Mouse (Mus musculus): ENCODE data around the gene Camta2. TPM values are rescaled to one million over a fixed set of nuclear protein-coding genes. Genes with fewer than 3 reads are reported as not detected.

Camta2 gene
- total RNA-seq, 1 experiment, result 3.9 TPM

DNA sequence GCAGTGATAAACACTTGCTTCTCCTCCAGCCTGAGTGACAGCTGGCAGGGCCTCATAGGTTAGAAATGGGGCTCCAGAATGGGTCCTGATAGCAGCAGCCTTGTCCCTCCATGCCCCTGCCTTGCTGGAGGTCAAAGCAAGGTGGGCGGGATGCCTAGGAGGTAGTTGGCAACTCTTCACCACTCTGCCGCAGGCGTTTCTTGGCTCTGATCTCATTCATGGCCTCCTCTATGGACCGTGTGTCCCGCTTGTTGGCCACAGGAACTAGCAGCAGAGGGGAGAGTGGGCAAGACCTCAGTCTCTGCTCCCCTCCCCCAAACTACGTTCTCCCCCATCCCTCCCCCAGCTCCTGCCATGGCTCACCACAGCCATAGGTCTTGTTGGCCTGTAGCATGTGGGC lies 23.9 kb downstream of the Camta2 start:
- H3K9ac ChIP-seq (ENCODE audit: insufficient read depth, low read depth, low read length, poor library complexity, severe bottlenecking), result no peak overlapping the region
- no peak for DNase-seq (ENCODE audit: low read depth, low spot score)
- no peak overlapping the region; the same call in 1 of the 2 replicates for H3K27ac ChIP-seq (ENCODE audit: insufficient read depth, low read depth, low read length, poor library complexity, severe bottlenecking)
- peaks cover 35% of the 10 kb centered on the region for H3K36me3 ChIP-seq (ENCODE audit: control insufficient read depth, insufficient read depth, low read length, poor library complexity, severe bottlenecking)
- H3K9me3 ChIP-seq (ENCODE audit: control insufficient read depth, insufficient read depth, low read depth, low read length), result no peaks in the 10 kb centered on the region
- H3K4me1 ChIP-seq (ENCODE audit: control insufficient read depth in 2 of 2, insufficient read depth in 2 of 2, low read length in 2 of 2, poor library complexity in 1 of 2), result peaks cover 0 to 3% of the 10 kb centered on the region in 2 experiments; a peak in 3 of 4 replicates
- in situ Hi-C loops (cut with MboI; ENCODE audit: low sequenced_read_pairs in 2 of 2, unreplicated experiment in 2 of 2), result no loop called here
- H3K4me3 ChIP-seq (ENCODE audit: insufficient read depth in 1 of 2, low read depth in 1 of 2, low read length in 2 of 2, poor library complexity in 1 of 2, severe bottlenecking in 1 of 2), result no peak overlapping the region
- TF ChIP-seq ZNF384 (IDR thresholded peaks at IDR 0.05; ENCODE audit: low read depth, low read length) (no peak), HCFC1 (IDR thresholded peaks at IDR 0.05; ENCODE audit: borderline replicate concordance, insufficient read depth, low read length) (no peak), MAFK (IDR thresholded peaks at IDR 0.05; ENCODE audit: insufficient read depth, low read depth, low read length) (no peak), ZC3H11A (IDR thresholded peaks at IDR 0.05; ENCODE audit: borderline replicate concordance, low read depth, low read length) (no peak), CHD2 (IDR thresholded peaks at IDR 0.05; ENCODE audit: low read depth, low read length) (no peak)

DNA sequence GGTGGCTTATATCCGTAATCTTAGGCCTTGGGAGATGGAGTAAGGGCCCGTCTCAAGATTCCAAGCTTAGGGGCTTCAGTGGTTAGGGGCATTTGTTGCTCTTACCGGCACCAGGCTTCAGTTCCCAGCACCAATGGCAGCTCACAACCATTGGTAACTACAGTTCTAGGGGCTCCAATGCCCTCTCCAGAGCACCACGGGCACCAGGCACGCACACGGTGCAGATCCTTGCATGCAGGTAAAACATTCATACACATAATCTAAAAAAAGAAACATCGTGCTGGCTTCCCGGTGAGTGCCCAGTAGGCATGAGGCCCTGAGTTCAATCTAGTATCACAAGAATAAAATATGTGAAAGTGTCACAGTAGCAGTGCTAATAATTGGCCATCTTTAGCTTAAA lies 24.8 kb downstream of the Camta2 start:
- Histone ChIP-seq H3K27ac (ENCODE audit: insufficient read depth, low read depth, low read length, poor library complexity, severe bottlenecking) (no peak overlapping the region; the same call in 1 of the 2 replicates), H3K9me3 (ENCODE audit: control insufficient read depth, insufficient read depth, low read depth, low read length) (no peaks in the 10 kb centered on the region), H3K36me3 (ENCODE audit: control insufficient read depth, insufficient read depth, low read length, poor library complexity, severe bottlenecking) (peaks cover 35% of the 10 kb centered on the region), H3K9ac (ENCODE audit: insufficient read depth, low read depth, low read length, poor library complexity, severe bottlenecking) (no peak overlapping the region), H3K4me1 (ENCODE audit: control insufficient read depth in 2 of 2, insufficient read depth in 2 of 2, low read length in 2 of 2, poor library complexity in 1 of 2) (peaks cover 2 to 9% of the 10 kb centered on the region in 2 experiments), H3K4me3 (ENCODE audit: insufficient read depth in 1 of 2, low read depth in 1 of 2, low read length in 2 of 2, poor library complexity in 1 of 2, severe bottlenecking in 1 of 2) (no peak overlapping the region)
- in situ Hi-C loops (cut with MboI; ENCODE audit: low sequenced_read_pairs in 2 of 2, unreplicated experiment in 2 of 2), result no loop called here
- no peak for DNase-seq (ENCODE audit: low read depth, low spot score)
- no peak for TF ChIP-seq ZNF384 (IDR thresholded peaks at IDR 0.05; ENCODE audit: low read depth, low read length)
- TF ChIP-seq MAFK (IDR thresholded peaks at IDR 0.05; ENCODE audit: insufficient read depth, low read depth, low read length), result no peak
- no peak for TF ChIP-seq CHD2 (IDR thresholded peaks at IDR 0.05; ENCODE audit: low read depth, low read length)
- no peak for TF ChIP-seq HCFC1 (IDR thresholded peaks at IDR 0.05; ENCODE audit: borderline replicate concordance, insufficient read depth, low read length)
- no peak for TF ChIP-seq ZC3H11A (IDR thresholded peaks at IDR 0.05; ENCODE audit: borderline replicate concordance, low read depth, low read length)

- Histone ChIP-seq H3K9me3 (ENCODE audit: control insufficient read depth, insufficient read depth, low read depth, low read length) (no peaks in the 10 kb centered on the region), H3K4me1 (ENCODE audit: control insufficient read depth in 2 of 2, insufficient read depth in 2 of 2, low read length in 2 of 2, poor library complexity in 1 of 2) (peaks cover 8 to 25% of the 10 kb centered on the region in 2 experiments; a peak in 3 of 4 replicates), H3K27ac (ENCODE audit: insufficient read depth, low read depth, low read length, poor library complexity, severe bottlenecking) (no peak overlapping the region), H3K36me3 (ENCODE audit: control insufficient read depth, insufficient read depth, low read length, poor library complexity, severe bottlenecking) (peaks cover 25% of the 10 kb centered on the region), H3K9ac (ENCODE audit: insufficient read depth, low read depth, low read length, poor library complexity, severe bottlenecking) (no peak overlapping the region), H3K4me3 (ENCODE audit: insufficient read depth in 1 of 2, low read depth in 1 of 2, low read length in 2 of 2, poor library complexity in 1 of 2, severe bottlenecking in 1 of 2) (no peak overlapping the region)
- TF ChIP-seq HCFC1 (IDR thresholded peaks at IDR 0.05; ENCODE audit: borderline replicate concordance, insufficient read depth, low read length), result no peak
- no peak for TF ChIP-seq ZC3H11A (IDR thresholded peaks at IDR 0.05; ENCODE audit: borderline replicate concordance, low read depth, low read length)
- no peak for TF ChIP-seq CHD2 (IDR thresholded peaks at IDR 0.05; ENCODE audit: low read depth, low read length)
- TF ChIP-seq ZNF384 (IDR thresholded peaks at IDR 0.05; ENCODE audit: low read depth, low read length), result no peak
- no peak for TF ChIP-seq MAFK (IDR thresholded peaks at IDR 0.05; ENCODE audit: insufficient read depth, low read depth, low read length)
- in situ Hi-C loops (cut with MboI; ENCODE audit: low sequenced_read_pairs in 2 of 2, unreplicated experiment in 2 of 2), result no loop called here
- no peak for DNase-seq (ENCODE audit: low read depth, low spot score)
Measured at GRCm38 (mm10) chr11:70660571-70660970, 27.3 kb downstream of the Camta2 start.

DNA sequence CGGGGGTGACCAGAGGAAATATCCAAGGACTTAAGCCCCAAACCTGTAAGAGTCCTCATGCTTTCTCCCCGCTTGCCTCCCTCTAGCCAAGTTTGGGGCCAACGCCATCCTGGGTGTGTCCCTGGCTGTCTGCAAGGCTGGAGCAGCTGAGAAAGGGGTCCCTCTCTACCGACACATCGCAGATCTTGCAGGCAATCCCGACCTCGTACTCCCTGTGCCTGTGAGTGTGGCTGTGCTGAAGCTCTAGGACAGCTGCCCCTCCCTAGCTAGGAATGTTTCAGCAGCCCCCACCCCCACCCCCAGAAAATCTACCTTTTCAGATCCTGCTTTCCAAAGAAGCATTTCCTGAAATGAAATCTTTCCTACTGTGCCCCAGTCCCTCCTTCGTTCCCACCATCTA lies 29.0 kb downstream of the Camta2 start:
- in situ Hi-C loops (cut with MboI; ENCODE audit: low sequenced_read_pairs in 2 of 2, unreplicated experiment in 2 of 2), result no loop called here
- Histone ChIP-seq H3K4me1 (ENCODE audit: control insufficient read depth in 2 of 2, insufficient read depth in 2 of 2, low read length in 2 of 2, poor library complexity in 1 of 2) (peaks cover 8 to 25% of the 10 kb centered on the region in 2 experiments; a peak in 3 of 4 replicates), H3K9me3 (ENCODE audit: control insufficient read depth, insufficient read depth, low read depth, low read length) (no peaks in the 10 kb centered on the region), H3K36me3 (ENCODE audit: control insufficient read depth, insufficient read depth, low read length, poor library complexity, severe bottlenecking) (peaks cover 14% of the 10 kb centered on the region), H3K9ac (ENCODE audit: insufficient read depth, low read depth, low read length, poor library complexity, severe bottlenecking) (peak overlapping the region; percentile 27; the same call in 1 of the 2 replicates), H3K27ac (ENCODE audit: insufficient read depth, low read depth, low read length, poor library complexity, severe bottlenecking) (no peak overlapping the region), H3K4me3 (ENCODE audit: insufficient read depth in 1 of 2, low read depth in 1 of 2, low read length in 2 of 2, poor library complexity in 1 of 2, severe bottlenecking in 1 of 2) (no peak overlapping the region)
- TF ChIP-seq ZNF384 (IDR thresholded peaks at IDR 0.05; ENCODE audit: low read depth, low read length) (no peak), MAFK (IDR thresholded peaks at IDR 0.05; ENCODE audit: insufficient read depth, low read depth, low read length) (no peak), CHD2 (IDR thresholded peaks at IDR 0.05; ENCODE audit: low read depth, low read length) (no peak), HCFC1 (IDR thresholded peaks at IDR 0.05; ENCODE audit: borderline replicate concordance, insufficient read depth, low read length) (no peak), ZC3H11A (IDR thresholded peaks at IDR 0.05; ENCODE audit: borderline replicate concordance, low read depth, low read length) (no peak)
- no peak for DNase-seq (ENCODE audit: low read depth, low spot score)
